Mouse (Mus musculus) bone marrow, adult 2 months (tissue): Measurements from ENCODE around the gene Ldhd.

Experiments used
- CTCF ChIP-seq: fragments of 200-500 bp; IDR thresholded peaks from 2 replicates; pipeline ENCODE4 v1.5.1; 2011; ENCODE audit warnings: low read length, control low read depth; ENCODE audit not compliant: control insufficient read depth, insufficient read depth
- POLR2A ChIP-seq: fragments of 200-500 bp; IDR thresholded peaks from 2 replicates; pipeline ENCODE4 v1.6.1; 2011; ENCODE audit warnings: low read depth, mild to moderate bottlenecking, control low read depth, low read length, borderline replicate concordance; ENCODE audit not compliant: control insufficient read depth

GRCm38 (mm10) chr8:111631589-111631988, 1.4 kb upstream of the Ldhd start:
- TF ChIP-seq POLR2A, result no peak
- TF ChIP-seq CTCF, result no peak
